Mouse (Mus musculus): ENCODE measurements around the gene Rara. TPM values are rescaled to one million over a fixed set of nuclear protein-coding genes. Genes with fewer than 3 reads are reported as not detected.

Rara gene
- polyA plus RNA-seq, 1 experiment from 2014 or later = 3.4 TPM

GRCm38 (mm10) chr11:98954373-98954772, 26.8 kb downstream of the Rara start:
- peak overlapping the region; percentile 33 for H3K4me2 ChIP-seq
- peak overlapping the region; percentile 66 for H3K27ac ChIP-seq
- H3K4me1 ChIP-seq (replicated peaks) = peaks cover 81% of the 10 kb centered on the region
- no peaks in the 10 kb centered on the region for H3K36me3 ChIP-seq
- no peaks in the 10 kb centered on the region for H3K9me3 ChIP-seq (replicated peaks)
- ATAC-seq (ENCODE audit: low read depth) (peak; percentile 23; the same call in 1 of the 2 replicates), DNase-seq (no peak)
- 10% methylated on average over 10 of the region's 10 CpGs for WGBS (ENCODE audit: insufficient replicate concordance)
- no peaks in the 10 kb centered on the region for H3K27me3 ChIP-seq
- H3K9ac ChIP-seq = peak overlapping the region; percentile 29; the same call in 1 of the 2 replicates
- H3K4me3 ChIP-seq (replicated peaks) = 0 out of 2 replicates have a peak overlapping the region, but pooled peaks have one; percentile 4

- Histone ChIP-seq H3K9me3 (replicated peaks) (no peaks in the 10 kb centered on the region), H3K4me2 (peak overlapping the region; percentile 33; the same call in 1 of the 2 replicates), H3K36me3 (no peaks in the 10 kb centered on the region), H3K4me3 (replicated peaks) (no peak overlapping the region), H3K4me1 (replicated peaks) (peaks cover 81% of the 10 kb centered on the region), H3K27ac (peak overlapping the region; percentile 51), H3K27me3 (peaks cover 4% of the 10 kb centered on the region), H3K9ac (no peak overlapping the region)
- 31% methylated on average over 17 of the region's 17 CpGs for WGBS (ENCODE audit: insufficient replicate concordance)
- DNase-seq = no peak
- ATAC-seq (ENCODE audit: low read depth) = no peak
Observed at GRCm38 (mm10) chr11:98954801-98955706, 27.4 kb downstream of the Rara start.

- no peak overlapping the region for H3K9ac ChIP-seq
- no peak overlapping the region; the same call in 1 of the 2 replicates for H3K27ac ChIP-seq
- no peak for ATAC-seq (ENCODE audit: low read depth)
- H3K27me3 ChIP-seq = peaks cover 11% of the 10 kb centered on the region
- no peak overlapping the region for H3K4me2 ChIP-seq
- H3K4me1 ChIP-seq (replicated peaks) = peaks cover 81% of the 10 kb centered on the region
- no peaks in the 10 kb centered on the region for H3K36me3 ChIP-seq
- WGBS (ENCODE audit: insufficient replicate concordance) = 31% methylated on average over 7 of the region's 7 CpGs
- no peak for DNase-seq
- H3K4me3 ChIP-seq (replicated peaks) = no peak overlapping the region
- no peaks in the 10 kb centered on the region for H3K9me3 ChIP-seq (replicated peaks)
Observed at GRCm38 (mm10) chr11:98955707-98956235, 28.2 kb downstream of the Rara start.

GRCm38 (mm10) chr11:98956340-98956739, 28.7 kb downstream of the Rara start:
- DNase-seq (no peak), ATAC-seq (ENCODE audit: low read depth) (no peak)
- H3K27ac ChIP-seq = no peak overlapping the region
- peaks cover 17% of the 10 kb centered on the region for H3K27me3 ChIP-seq
- H3K4me2 ChIP-seq = no peak overlapping the region
- H3K9ac ChIP-seq = no peak overlapping the region
- H3K9me3 ChIP-seq (replicated peaks) = no peaks in the 10 kb centered on the region
- peaks cover 81% of the 10 kb centered on the region for H3K4me1 ChIP-seq (replicated peaks)
- no peak overlapping the region for H3K4me3 ChIP-seq (replicated peaks)
- WGBS (ENCODE audit: insufficient replicate concordance) = 61% methylated on average over 10 of the region's 10 CpGs
- no peaks in the 10 kb centered on the region for H3K36me3 ChIP-seq

DNA sequence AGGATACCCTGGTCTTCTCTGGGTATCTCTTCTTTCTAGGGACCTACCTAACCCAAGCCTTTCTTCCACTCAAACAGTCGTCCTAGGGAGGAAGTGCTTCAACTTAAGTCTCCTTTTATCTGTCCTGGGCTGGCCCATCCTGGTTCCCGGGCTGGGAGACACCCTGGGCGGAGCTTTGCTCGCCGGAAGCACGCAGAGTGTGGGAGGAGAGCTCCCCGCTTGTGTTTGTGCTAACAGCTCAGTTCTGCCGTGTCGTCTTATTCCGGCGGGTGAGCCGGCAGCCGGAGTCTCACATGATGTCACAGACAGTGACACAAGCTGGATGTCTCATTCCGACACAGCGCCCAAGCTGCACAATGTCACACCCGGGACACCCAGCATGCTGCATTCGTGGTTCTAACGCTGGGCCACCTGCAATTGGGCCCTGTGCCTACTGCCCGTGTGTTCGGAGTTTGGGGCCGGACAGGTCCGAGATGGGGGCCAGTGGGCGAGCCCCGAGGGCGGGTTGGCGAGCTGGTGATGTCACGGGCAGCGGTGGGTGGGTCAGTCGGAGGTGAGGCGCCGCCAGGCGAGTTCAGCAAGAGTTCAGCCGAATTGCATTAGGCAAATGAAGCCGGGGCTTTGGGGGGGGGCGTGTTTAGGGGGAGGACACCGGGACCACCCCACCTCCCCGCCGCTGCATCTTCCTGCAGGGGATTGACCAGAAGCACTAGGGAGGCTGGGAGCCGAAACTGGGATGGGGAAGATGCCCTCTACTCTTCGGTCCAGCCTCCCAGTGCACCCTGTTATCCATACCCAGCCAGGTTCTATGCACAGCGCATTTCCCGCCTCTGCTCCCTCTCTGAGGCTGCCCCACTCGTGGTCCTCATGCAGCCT, 32.1 kb downstream of the Rara start:
- H3K4me2 ChIP-seq = peak overlapping the region; percentile 99
- peaks cover 50% of the 10 kb centered on the region for H3K27me3 ChIP-seq

GRCm38 (mm10) chr11:98960313-98960906, 32.8 kb downstream of the Rara start:
- ATAC-seq (ENCODE audit: low read depth) (peak; percentile 25), DNase-seq (peak; percentile 45)
- Histone ChIP-seq H3K27ac (peak overlapping the region; percentile 75; the same call in 1 of the 2 replicates), H3K4me1 (replicated peaks) (peaks cover 85% of the 10 kb centered on the region), H3K4me2 (peak overlapping the region; percentile 99), H3K36me3 (no peaks in the 10 kb centered on the region), H3K27me3 (peaks cover 58% of the 10 kb centered on the region), H3K9ac (peak overlapping the region; percentile 74), H3K9me3 (replicated peaks) (no peaks in the 10 kb centered on the region), H3K4me3 (replicated peaks) (peak overlapping the region; percentile 70)
- WGBS (ENCODE audit: insufficient replicate concordance) = under 1% methylated on average over 53 of the region's 53 CpGs

More for the DNA sequence above, 32.1 kb downstream of the Rara start:
- under 1% methylated on average over 43 of the region's 43 CpGs for WGBS (ENCODE audit: insufficient replicate concordance)
- Histone ChIP-seq H3K36me3 (no peaks in the 10 kb centered on the region), H3K27ac (peak overlapping the region; percentile 75), H3K9me3 (replicated peaks) (no peaks in the 10 kb centered on the region), H3K9ac (peak overlapping the region; percentile 74), H3K4me3 (replicated peaks) (peak overlapping the region; percentile 70), H3K4me1 (replicated peaks) (peaks cover 85% of the 10 kb centered on the region)
- DNase-seq (peak; percentile 76), ATAC-seq (ENCODE audit: low read depth) (peak; percentile 78)

DNA sequence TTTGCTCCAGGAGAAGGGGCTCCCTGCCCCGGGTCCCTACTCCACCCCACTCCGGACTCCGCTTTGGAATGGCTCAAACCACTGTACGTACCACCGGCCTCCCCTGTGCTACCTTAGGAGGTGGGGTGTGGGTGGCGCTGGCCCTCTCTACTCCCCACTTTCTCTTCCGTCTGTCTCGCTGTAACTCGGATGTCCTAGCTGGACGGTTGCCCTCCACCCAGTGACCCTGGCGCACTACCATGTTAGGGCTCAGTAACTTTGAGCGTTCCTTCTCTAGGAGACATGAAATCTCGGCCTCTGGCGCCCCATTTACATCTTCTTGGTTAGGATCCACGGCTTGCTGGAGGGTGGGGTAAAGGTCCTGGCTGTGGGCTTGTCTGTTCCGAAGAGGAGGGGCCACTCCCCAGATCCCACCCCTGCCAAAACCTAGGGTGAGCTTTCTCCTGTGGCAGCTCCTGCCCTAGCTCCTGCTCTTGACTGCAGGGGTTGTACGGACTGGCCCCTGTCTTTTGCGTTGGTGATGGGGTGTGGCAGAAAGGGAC, 33.5 kb downstream of the Rara start:
- Histone ChIP-seq H3K4me1 (replicated peaks) (peaks cover 86% of the 10 kb centered on the region), H3K36me3 (no peaks in the 10 kb centered on the region), H3K9ac (peak overlapping the region; percentile 74), H3K4me2 (peak overlapping the region; percentile 99), H3K9me3 (replicated peaks) (no peaks in the 10 kb centered on the region), H3K27ac (no peak overlapping the region), H3K4me3 (replicated peaks) (peak overlapping the region; percentile 70), H3K27me3 (peaks cover 65% of the 10 kb centered on the region)
- no peak for DNase-seq
- WGBS (ENCODE audit: insufficient replicate concordance) = 4% methylated on average over 18 of the region's 18 CpGs
- ATAC-seq (ENCODE audit: low read depth) = no peak

GRCm38 (mm10) chr11:98961766-98962165, 34.1 kb downstream of the Rara start:
- peaks cover 71% of the 10 kb centered on the region for H3K27me3 ChIP-seq
- peaks cover 3% of the 10 kb centered on the region; the same call in 1 of the 2 replicates for H3K36me3 ChIP-seq
- peak overlapping the region; percentile 74; the same call in 1 of the 2 replicates for H3K9ac ChIP-seq
- ATAC-seq (ENCODE audit: low read depth) = no peak
- DNase-seq = no peak
- 13% methylated on average over 8 of the region's 8 CpGs for WGBS (ENCODE audit: insufficient replicate concordance)
- peaks cover 89% of the 10 kb centered on the region for H3K4me1 ChIP-seq (replicated peaks)
- peak overlapping the region; percentile 99 for H3K4me2 ChIP-seq
- no peak overlapping the region for H3K27ac ChIP-seq
- peak overlapping the region; percentile 70 for H3K4me3 ChIP-seq (replicated peaks)
- no peaks in the 10 kb centered on the region for H3K9me3 ChIP-seq (replicated peaks)

DNA sequence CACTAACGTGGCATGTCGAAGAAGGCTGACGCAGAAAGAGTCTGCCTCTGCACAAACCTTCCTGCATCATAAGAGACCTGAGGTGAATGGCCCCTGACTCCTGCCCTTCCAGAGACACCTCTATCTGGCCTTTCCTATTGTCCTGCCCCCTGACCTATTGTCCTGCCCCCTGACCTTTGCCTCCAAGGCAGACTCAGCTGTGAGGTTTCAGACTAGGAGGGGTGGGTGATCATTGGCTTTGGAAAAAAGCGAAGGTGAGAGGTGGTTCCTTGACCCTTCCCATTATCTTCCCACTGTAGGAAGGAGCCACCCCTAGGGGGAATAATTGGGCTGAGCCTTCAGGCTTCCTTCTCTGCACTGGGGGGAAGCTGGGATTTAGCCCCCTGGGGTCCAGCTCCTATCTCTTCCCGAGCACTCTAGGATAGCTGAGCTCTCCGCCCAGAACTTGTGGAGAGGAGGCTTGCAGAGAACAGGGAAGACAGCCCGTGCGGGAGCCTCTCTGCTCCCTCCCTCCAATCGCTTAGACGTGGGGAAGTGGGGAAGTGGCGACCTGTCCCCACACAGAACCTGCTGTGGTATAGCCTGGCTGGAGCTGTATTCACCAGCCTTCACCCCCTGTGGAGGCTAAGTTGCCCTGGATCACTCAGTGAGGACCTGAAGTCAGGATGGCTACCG, 34.9 kb downstream of the Rara start:
- Histone ChIP-seq H3K4me3 (replicated peaks) (peak overlapping the region; percentile 70), H3K27me3 (peaks cover 74% of the 10 kb centered on the region), H3K36me3 (peaks cover 5% of the 10 kb centered on the region; the same call in 1 of the 2 replicates), H3K27ac (peak overlapping the region; percentile 66), H3K9ac (peak overlapping the region; percentile 45; the same call in 1 of the 2 replicates), H3K4me2 (peak overlapping the region; percentile 99), H3K4me1 (replicated peaks) (peaks cover 94% of the 10 kb centered on the region), H3K9me3 (replicated peaks) (no peaks in the 10 kb centered on the region)
- WGBS (ENCODE audit: insufficient replicate concordance) = 6% methylated on average over 12 of the region's 12 CpGs
- no peak for DNase-seq
- no peak for ATAC-seq (ENCODE audit: low read depth)
